Mouse (Mus musculus): ENCODE data around the gene Itpr3. TPM values are rescaled to one million over a fixed set of nuclear protein-coding genes. Genes with fewer than 3 reads are reported as not detected.

Itpr3 gene
- total and polyA plus RNA-seq, 2 experiments, result 1.0 to 1.5 TPM

GRCm38 (mm10) chr17:27132238-27132637, 75.1 kb downstream of the Itpr3 start:
- TF ChIP-seq CTCF (IDR thresholded peaks at IDR 0.05; ENCODE audit: low read depth, low read length), result no peak
- peaks cover 6% of the 10 kb centered on the region for H3K4me1 ChIP-seq (ENCODE audit: control insufficient read depth, insufficient read depth, low read length)
- WGBS, result 75% methylated on average over 10 of the region's 10 CpGs
- H3K79me2 ChIP-seq (ENCODE audit: control insufficient read depth, insufficient read depth, low read length), result peaks cover 19% of the 10 kb centered on the region
- H3K27ac ChIP-seq (replicated peaks; ENCODE audit: insufficient read depth, low read depth, low read length), result no peak overlapping the region
- H3K36me3 ChIP-seq (ENCODE audit: control insufficient read depth, insufficient read depth, low read length), result no peaks in the 10 kb centered on the region
- no peak overlapping the region for H3K9ac ChIP-seq (ENCODE audit: low read depth, low read length)
- no peak overlapping the region for H3K4me3 ChIP-seq (ENCODE audit: insufficient read depth, low read depth, low read length)
- DNase-seq (ENCODE audit: extremely low read depth, low read depth, low spot score), result peak; percentile 26
- no peaks in the 10 kb centered on the region for H3K27me3 ChIP-seq (ENCODE audit: control insufficient read depth, insufficient read depth, low read length)

- under 1% methylated on average over 46 of the region's 46 CpGs for WGBS
- Histone ChIP-seq H3K27me3 (ENCODE audit: control insufficient read depth, insufficient read depth, low read length) (no peaks in the 10 kb centered on the region), H3K79me2 (ENCODE audit: control insufficient read depth, insufficient read depth, low read length) (peaks cover 15% of the 10 kb centered on the region), H3K36me3 (ENCODE audit: control insufficient read depth, insufficient read depth, low read length) (no peaks in the 10 kb centered on the region), H3K4me1 (ENCODE audit: control insufficient read depth, insufficient read depth, low read length) (peaks cover 6% of the 10 kb centered on the region), H3K27ac (replicated peaks; ENCODE audit: insufficient read depth, low read depth, low read length) (peak within 1 kb of the TSS; percentile 64), H3K9ac (ENCODE audit: low read depth, low read length) (peak within 1 kb of the TSS; percentile 88), H3K4me3 (ENCODE audit: insufficient read depth, low read depth, low read length) (peak within 1 kb of the TSS; percentile 91)
- peak; percentile 82 for DNase-seq (ENCODE audit: extremely low read depth, low read depth, low spot score)
- TF ChIP-seq CTCF (IDR thresholded peaks at IDR 0.05; ENCODE audit: low read depth, low read length) (peak; percentile 75), POLR2A (IDR thresholded peaks at IDR 0.05; ENCODE audit: extremely low read depth, insufficient read depth, low read length) (peak; percentile 47; the same call in 1 of the 2 replicates)
These were observed 76.5 kb downstream of the Itpr3 start, which contains the start of gene Uqcc2 for GRCm38 (mm10) chr17:27133551-27134141. Gene Uqcc2 (minus strand): TSS chr17:27133916.

GRCm38 (mm10) chr17:27134187-27134586, 77.1 kb downstream of the Itpr3 start:
- H3K27ac ChIP-seq (replicated peaks; ENCODE audit: insufficient read depth, low read depth, low read length), result no peak overlapping the region
- no peaks in the 10 kb centered on the region for H3K27me3 ChIP-seq (ENCODE audit: control insufficient read depth, insufficient read depth, low read length)
- H3K4me3 ChIP-seq (ENCODE audit: insufficient read depth, low read depth, low read length), result peak overlapping the region; percentile 91
- 22% methylated on average over 9 of the region's 9 CpGs for WGBS
- H3K4me1 ChIP-seq (ENCODE audit: control insufficient read depth, insufficient read depth, low read length), result peaks cover 6% of the 10 kb centered on the region
- no peaks in the 10 kb centered on the region for H3K36me3 ChIP-seq (ENCODE audit: control insufficient read depth, insufficient read depth, low read length)
- peak overlapping the region; percentile 23; the same call in 1 of the 2 replicates for H3K9ac ChIP-seq (ENCODE audit: low read depth, low read length)
- peaks cover 15% of the 10 kb centered on the region for H3K79me2 ChIP-seq (ENCODE audit: control insufficient read depth, insufficient read depth, low read length)
- TF ChIP-seq CTCF (IDR thresholded peaks at IDR 0.05; ENCODE audit: low read depth, low read length) (no peak), POLR2A (IDR thresholded peaks at IDR 0.05; ENCODE audit: extremely low read depth, insufficient read depth, low read length) (no peak)
- DNase-seq (ENCODE audit: extremely low read depth, low read depth, low spot score), result no peak

- H3K4me3 ChIP-seq (ENCODE audit: insufficient read depth, low read depth, low read length), result no peak overlapping the region
- WGBS, result 33% methylated on average over 3 of the region's 3 CpGs
- peaks cover 6% of the 10 kb centered on the region for H3K4me1 ChIP-seq (ENCODE audit: control insufficient read depth, insufficient read depth, low read length)
These were observed 77.6 kb downstream of the Itpr3 start for GRCm38 (mm10) chr17:27134715-27135114.

GRCm38 (mm10) chr17:27138396-27138795, 81.3 kb downstream of the Itpr3 start:
- peaks cover 3% of the 10 kb centered on the region for H3K4me1 ChIP-seq (ENCODE audit: control insufficient read depth, insufficient read depth, low read length)
- no peak overlapping the region for H3K4me3 ChIP-seq (ENCODE audit: insufficient read depth, low read depth, low read length)
- no peaks in the 10 kb centered on the region for H3K36me3 ChIP-seq (ENCODE audit: control insufficient read depth, insufficient read depth, low read length)
- WGBS, result 88% methylated on average over 9 of the region's 9 CpGs
- H3K79me2 ChIP-seq (ENCODE audit: control insufficient read depth, insufficient read depth, low read length), result peaks cover 2% of the 10 kb centered on the region
- no peak for DNase-seq (ENCODE audit: extremely low read depth, low read depth, low spot score)
- no peak overlapping the region for H3K9ac ChIP-seq (ENCODE audit: low read depth, low read length)
- H3K27me3 ChIP-seq (ENCODE audit: control insufficient read depth, insufficient read depth, low read length), result no peaks in the 10 kb centered on the region
- TF ChIP-seq CTCF (IDR thresholded peaks at IDR 0.05; ENCODE audit: low read depth, low read length) (no peak), POLR2A (IDR thresholded peaks at IDR 0.05; ENCODE audit: extremely low read depth, insufficient read depth, low read length) (no peak)
- no peak overlapping the region for H3K27ac ChIP-seq (replicated peaks; ENCODE audit: insufficient read depth, low read depth, low read length)

More at GRCm38 (mm10) chr17:27134715-27135114, 77.6 kb downstream of the Itpr3 start:
- no peaks in the 10 kb centered on the region for H3K27me3 ChIP-seq (ENCODE audit: control insufficient read depth, insufficient read depth, low read length)
- no peak for TF ChIP-seq CTCF (IDR thresholded peaks at IDR 0.05; ENCODE audit: low read depth, low read length)
- no peak for TF ChIP-seq POLR2A (IDR thresholded peaks at IDR 0.05; ENCODE audit: extremely low read depth, insufficient read depth, low read length)
- peaks cover 12% of the 10 kb centered on the region for H3K79me2 ChIP-seq (ENCODE audit: control insufficient read depth, insufficient read depth, low read length)
- DNase-seq (ENCODE audit: extremely low read depth, low read depth, low spot score), result no peak
- H3K9ac ChIP-seq (ENCODE audit: low read depth, low read length), result no peak overlapping the region
- H3K36me3 ChIP-seq (ENCODE audit: control insufficient read depth, insufficient read depth, low read length), result no peaks in the 10 kb centered on the region
- H3K27ac ChIP-seq (replicated peaks; ENCODE audit: insufficient read depth, low read depth, low read length), result no peak overlapping the region

GRCm38 (mm10) chr17:27139304-27139703, 82.2 kb downstream of the Itpr3 start:
- TF ChIP-seq POLR2A (IDR thresholded peaks at IDR 0.05; ENCODE audit: extremely low read depth, insufficient read depth, low read length) (no peak), CTCF (IDR thresholded peaks at IDR 0.05; ENCODE audit: low read depth, low read length) (no peak)
- no peaks in the 10 kb centered on the region for H3K79me2 ChIP-seq (ENCODE audit: control insufficient read depth, insufficient read depth, low read length)
- no peaks in the 10 kb centered on the region for H3K4me1 ChIP-seq (ENCODE audit: control insufficient read depth, insufficient read depth, low read length)
- no peaks in the 10 kb centered on the region for H3K27me3 ChIP-seq (ENCODE audit: control insufficient read depth, insufficient read depth, low read length)
- no peak for DNase-seq (ENCODE audit: extremely low read depth, low read depth, low spot score)
- H3K9ac ChIP-seq (ENCODE audit: low read depth, low read length), result no peak overlapping the region
- no peak overlapping the region for H3K4me3 ChIP-seq (ENCODE audit: insufficient read depth, low read depth, low read length)
- H3K27ac ChIP-seq (replicated peaks; ENCODE audit: insufficient read depth, low read depth, low read length), result no peak overlapping the region
- H3K36me3 ChIP-seq (ENCODE audit: control insufficient read depth, insufficient read depth, low read length), result no peaks in the 10 kb centered on the region
- WGBS, result 73% methylated on average over 7 of the region's 7 CpGs
